Mouse (Mus musculus): ENCODE measurements around the gene Ahcyl1. TPM values are rescaled to one million over a fixed set of nuclear protein-coding genes. Genes with fewer than 3 reads are reported as not detected.
"Not testable (repeated sequence)": the region's sequence is repeated elsewhere in the genome, so short reads cannot be mapped to it uniquely, and the experiment has no call there.

Ahcyl1 gene
- total RNA-seq, 4 experiments from 2014 or later: 302 to 352 (median 331) TPM

DNA sequence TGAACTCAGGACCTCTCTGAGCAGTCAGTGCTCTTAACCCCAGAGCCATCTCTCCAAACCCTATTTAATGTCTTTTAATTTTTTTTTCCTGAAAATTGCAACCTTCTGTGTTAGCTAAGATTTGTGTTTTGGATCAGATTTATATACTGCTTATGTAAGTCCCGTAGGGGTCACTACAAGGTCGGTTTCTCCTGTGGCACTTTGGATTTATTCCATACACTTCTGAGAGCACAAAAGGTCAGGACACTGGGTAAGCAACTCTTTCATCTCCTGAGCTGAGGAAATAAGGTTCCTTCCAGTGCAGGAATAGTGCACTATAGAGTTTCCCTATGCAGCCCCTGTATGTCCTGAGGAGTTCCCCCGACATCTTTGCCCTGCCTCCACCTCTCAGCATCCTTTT lies 40.9 kb downstream of the Ahcyl1 start:
- no peak for DNase-seq (ENCODE audit: low spot score in 2 of 2)

DNA sequence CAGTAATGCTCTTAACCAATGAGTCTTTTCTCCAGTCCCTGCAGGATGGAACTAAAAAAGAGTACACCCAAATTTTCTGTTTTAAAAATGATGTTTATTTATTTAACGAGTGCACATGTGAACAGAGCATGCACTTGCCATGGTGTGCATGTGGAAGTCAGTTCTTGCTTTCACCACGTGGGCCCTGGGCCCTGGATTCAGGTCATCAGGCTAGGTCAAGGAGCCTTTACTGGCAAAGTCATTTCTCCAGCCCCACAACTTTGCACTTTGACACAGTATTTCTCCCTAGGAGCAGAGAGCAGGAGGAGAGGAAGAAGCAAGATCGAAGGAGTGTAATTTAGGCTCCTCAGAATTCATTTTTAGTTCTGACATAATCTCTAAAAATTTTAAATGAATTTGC lies 41.5 kb downstream of the Ahcyl1 start:
- DNase-seq (ENCODE audit: low spot score in 2 of 2): no peak

DNA sequence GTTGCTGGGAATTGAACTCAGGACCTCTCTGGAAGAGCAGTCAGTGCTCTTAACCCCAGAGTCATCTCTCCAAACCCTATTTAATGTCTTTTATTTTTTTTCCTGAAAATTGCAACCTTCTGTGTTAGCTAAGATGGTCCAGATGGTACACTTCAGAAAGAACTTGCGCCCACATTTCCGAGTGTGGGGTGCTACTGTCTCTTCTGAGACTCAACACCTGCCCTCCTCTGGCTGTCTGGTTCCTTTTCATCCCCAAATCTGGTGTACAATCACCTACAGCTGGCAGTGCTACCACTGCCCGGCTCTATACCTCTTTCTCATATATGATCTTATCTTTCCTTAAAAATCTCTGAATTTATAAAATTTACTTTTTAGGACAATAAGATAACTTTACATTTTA lies 43.4 kb downstream of the Ahcyl1 start:
- DNase-seq (ENCODE audit: low spot score in 2 of 2): no peak

DNA sequence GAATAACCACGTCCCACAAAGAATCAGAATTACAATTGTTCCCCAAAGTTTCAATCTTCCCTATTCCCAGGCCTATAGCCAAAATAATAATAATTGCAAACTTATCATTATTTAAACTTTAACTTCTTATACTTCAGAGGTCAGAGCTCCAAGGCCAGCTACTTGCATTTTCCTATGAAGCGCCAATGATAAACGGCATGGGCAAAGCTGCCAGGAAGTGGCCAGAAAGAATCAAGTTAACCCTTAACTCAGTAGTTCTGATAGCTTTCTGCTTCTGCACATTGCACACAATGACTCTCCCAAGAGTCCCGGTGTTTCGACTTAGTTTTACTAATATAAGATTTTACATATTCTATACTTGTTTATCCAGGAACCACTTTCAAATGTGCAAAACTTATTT lies 46.1 kb downstream of the Ahcyl1 start:
- not testable (repeated sequence) for DNase-seq (ENCODE audit: low spot score in 2 of 2)

DNA sequence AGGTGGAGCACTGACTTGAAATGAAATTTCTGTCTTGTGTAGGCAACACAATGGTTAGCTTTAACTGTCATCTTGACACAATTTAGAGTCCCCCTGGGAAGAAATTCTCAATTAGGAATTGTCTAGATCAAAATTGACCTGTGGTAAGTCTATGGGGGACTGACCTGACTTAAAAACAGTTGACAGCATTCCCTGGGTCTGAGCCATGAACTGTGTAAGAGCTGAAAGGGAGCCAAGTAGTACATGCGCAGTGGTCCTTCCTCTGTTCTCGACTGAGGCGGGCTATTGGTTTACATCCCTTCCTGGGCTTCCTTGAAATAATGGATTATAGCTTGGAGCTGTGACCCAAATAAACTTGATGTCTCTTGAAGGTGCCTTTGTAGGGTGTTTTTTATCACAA lies 49.4 kb downstream of the Ahcyl1 start:
- DNase-seq (ENCODE audit: low spot score in 2 of 2): no peak

DNA sequence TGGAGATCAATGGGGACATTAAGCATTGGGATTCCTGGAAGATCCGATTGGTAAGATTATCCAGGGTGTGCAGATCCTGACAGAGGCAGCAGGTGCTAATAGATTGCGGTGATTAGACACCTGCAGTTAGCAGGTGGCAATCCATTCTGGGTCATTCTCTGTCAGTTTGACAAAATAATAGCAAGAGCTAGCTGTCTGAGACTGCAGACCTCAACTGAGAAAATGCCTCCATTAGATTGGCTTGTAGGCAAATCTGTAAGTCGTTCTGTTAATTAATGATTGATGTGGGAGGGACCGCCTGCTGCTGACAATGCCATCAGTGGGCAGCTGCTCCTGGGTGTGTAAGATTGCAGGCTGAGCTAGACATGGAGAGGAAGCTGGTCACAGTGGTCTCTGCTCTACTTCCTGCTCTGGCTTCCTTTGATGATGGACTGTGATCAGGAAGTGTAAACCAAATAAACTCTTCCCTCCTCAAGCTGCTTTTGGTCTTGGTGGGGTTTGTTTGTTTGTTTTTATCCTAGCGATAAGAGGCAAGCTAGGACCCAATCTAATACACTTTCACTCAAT lies 58.7 kb downstream of the Ahcyl1 start:
- no peak for DNase-seq (ENCODE audit: low spot score in 2 of 2)

DNA sequence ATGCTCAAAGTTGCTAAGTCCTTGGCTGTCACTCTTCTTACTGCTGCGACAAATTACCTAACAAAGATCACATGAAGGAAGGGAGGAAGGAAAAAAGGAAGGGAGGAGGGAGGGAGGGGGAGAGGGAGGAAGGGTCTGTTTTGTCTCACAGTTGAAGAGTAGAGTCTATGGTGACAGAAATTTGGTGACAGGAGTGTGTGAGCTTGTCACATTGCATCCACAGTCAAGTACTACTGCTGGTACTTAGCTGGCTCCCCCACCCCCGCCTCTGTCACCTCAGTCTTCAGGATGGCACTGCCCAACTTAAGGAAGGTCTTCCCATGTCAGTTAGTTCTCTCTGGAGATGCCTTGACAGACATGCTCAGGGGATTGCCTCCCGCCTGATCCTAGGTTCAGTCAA lies 60.1 kb downstream of the Ahcyl1 start:
- no peak for DNase-seq (ENCODE audit: low spot score in 2 of 2)

DNA sequence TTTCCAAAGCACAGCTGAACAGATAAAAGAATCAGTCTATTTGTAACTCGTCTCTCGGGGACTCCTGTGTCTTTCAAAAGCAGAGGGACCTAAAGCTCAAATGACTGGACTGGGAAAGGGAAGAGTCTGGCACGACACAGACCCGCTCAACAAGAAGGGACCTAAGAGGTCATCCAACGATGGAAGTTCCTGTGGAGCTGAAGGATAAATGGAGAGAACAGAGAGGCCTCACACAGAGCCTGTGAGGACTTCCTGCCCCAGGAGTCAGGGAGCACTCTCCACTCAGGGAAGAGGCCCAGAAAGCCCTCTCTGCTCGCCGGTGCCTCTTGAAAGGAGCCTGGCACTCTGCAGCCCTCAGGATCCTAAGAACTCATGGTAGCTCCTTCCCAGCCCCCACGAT lies 60.5 kb downstream of the Ahcyl1 start:
- no peak for DNase-seq (ENCODE audit: low spot score in 2 of 2)

DNA sequence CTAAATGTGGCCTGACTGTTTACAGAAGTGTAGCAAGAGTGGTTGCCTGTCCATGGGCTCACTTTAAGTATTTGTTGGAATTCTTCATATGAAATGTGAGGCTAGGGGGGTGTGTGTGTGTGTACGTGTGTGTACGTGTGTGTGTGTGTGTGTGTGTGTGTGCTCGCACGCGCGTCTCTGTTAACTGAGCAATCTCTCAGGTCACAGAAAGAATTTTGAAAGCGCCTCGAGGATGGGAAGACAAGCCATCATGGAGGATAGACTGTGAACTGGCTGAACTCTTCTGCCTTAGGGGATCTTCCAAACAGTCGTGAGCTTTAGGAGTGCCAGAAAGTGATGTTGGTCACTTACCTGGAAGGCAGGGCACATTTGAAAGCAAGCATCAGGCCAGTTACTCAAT lies 62.5 kb downstream of the Ahcyl1 start:
- no peak for DNase-seq (ENCODE audit: low spot score in 2 of 2)

DNA sequence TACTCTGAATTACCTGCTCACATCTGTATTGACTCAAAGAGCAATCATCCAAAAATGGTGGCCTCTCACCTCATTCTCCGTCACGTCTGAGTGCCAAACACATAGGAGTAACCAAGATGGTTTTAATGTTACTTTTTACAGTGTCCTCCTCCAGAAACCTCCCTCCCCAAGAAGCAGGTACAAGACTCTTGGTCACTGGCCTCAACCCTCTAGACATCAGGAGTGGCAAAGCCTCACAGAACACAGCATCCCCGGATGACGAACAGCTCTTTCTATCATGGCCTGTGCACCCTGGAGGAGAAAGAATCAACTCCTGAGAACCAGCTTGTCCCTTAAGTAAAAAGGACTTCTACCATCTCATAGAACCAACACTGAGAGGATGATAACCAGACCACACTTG lies 63.6 kb downstream of the Ahcyl1 start:
- no peak for DNase-seq (ENCODE audit: low spot score in 2 of 2)

DNA sequence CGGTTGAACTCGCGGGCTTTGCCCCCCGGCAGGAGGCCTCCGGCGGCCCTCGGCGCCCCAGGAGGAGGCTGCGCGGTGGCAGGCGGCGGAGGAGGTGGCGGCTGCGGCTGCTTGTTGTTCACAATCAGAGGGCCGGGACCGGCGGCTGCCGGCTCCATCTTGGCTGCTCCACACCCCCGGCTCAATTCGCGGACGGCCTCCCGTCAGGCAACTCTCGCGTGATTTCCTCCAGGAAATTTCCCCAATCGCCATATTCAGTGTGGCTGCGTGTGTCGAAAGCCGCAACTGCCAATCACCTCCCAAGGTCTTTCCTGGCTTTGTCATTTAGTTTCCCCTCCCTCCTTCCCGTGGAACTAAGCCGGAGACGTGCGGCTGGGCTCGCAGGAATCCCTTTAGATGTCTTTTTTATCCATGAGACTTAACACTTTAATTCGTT lies 64.8 kb downstream of the Ahcyl1 start, which contains the start of gene Strip1:
Strip1 (minus strand) TSS at position 172 of the 436 bp plus-strand sequence.
- DNase-seq (ENCODE audit: low spot score in 2 of 2): peak; percentile 95

DNA sequence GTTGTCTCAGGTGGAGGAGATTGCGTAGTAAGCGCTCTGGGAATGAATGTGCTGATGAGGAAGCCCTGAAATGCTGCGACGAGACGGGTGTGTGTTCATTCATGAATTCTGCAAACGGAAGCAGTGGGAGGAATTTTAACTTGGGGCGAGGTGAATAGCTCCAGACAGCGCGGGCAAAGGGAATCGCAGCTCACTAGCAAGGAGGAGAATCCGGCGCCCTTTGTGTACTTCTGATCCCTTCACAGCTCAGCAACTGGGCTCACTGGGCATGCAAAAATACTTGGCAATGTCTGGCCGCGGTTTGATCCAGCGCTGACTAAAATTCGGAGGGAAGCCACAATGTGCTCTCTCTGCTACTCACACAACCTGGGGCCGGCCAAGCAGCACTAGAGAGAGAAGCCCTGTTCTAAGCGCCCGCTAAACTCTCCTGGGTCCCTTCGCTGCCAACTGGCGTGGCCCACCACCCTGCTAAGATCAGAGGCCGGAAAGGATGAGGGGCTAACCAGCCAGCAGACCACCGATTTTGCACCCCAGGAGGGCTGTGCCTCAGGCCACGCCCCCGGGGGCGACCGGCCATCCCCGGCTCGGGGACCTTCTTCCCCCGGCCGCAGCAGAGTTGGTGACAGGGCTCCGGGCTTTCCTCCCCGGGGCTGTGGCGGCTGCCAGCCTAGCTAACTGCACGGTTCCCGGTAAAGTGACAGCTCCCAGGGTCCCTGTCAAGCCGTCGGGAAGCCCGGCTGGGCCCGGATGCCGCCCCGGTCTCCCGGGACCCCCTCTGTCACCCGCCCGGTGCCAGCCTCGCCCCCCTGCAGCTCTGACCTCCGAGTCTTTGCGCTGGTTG lies 65.5 kb downstream of the Ahcyl1 start, which contains the start of gene Gm10961:
Gm10961 (plus strand) TSS at position 641 of the 841 bp plus-strand sequence.
- DNase-seq (ENCODE audit: low spot score in 2 of 2): peak; percentile 38 to 47

DNA sequence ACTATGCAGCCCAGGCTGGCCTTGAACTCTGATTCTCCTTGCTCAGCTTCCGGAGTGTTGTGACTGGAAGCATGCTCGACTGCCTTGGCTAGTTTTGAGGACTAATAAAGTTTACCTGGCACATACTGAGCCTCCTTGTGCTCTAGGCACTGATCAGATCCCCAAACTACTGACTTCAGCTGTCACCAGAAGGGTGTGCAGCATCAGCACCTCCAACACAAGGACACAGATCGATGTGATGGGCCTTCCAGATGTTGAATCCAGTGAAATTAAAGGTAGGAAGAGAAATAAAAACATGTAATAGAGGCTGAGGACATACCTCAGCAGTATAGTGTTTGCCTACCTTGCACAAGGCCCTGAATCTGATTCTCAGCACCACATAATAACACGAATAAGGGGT lies 66.9 kb downstream of the Ahcyl1 start:
- DNase-seq (ENCODE audit: low spot score in 2 of 2): no peak

DNA sequence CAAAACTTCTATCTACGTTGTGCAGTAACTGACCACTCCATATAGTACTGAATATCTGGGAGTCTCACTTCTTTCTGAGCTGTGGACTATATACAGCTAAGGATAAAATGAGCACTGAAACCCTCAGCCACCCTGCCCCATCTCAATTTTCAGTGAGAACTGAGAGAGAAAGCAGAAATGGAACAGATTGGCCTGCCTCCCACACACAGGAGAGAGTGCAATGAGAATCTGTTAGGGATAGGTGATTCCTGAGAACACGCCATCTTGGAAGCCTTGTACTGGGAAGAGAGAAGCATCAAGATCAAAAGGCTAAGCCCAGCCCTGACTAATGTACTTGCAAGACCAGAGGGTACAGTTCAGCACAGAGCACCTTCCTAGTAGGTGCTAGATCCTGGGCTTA lies 67.8 kb downstream of the Ahcyl1 start:
- peak; percentile 46 to 62 for DNase-seq (ENCODE audit: low spot score in 2 of 2)

DNA sequence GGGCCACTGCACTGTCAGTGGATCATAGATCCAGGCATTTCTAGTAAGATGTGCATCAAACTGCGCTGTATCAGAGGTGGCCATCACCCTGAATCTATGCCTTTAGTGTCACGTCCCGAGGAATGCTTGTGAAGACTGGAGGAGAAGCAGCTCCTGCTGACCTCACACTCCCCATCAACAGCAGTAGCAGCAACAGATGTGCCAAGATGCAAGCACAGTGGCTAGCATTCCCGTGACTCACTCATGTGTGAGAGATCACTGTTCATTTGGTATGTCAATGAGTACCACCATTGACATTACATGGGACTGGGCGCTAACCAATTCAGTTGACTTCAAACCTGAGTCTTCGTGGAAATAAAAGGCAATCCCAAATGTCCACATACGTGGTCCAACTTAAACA lies 68.7 kb downstream of the Ahcyl1 start:
- no peak for DNase-seq (ENCODE audit: low spot score in 2 of 2)

DNA sequence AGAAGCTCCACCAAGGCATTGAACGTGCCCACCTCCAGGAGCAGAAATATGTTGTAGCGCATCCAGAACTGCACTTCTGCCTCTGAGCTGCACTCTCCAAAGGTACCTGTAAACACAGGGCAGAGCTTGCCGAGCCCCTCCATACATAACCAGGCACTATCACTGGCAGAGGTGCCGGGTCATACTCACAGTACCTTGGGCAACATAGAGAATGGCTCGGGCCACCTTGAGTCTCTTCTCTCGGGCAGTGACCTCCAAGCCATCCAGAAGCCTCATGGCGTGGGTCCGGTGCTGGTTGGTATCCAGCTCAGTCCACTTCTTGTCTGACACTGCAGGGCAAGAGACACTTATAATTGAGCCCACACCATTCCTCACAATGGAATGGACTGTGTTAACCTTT lies 69.6 kb downstream of the Ahcyl1 start:
- no peak for DNase-seq (ENCODE audit: low spot score in 2 of 2)

DNA sequence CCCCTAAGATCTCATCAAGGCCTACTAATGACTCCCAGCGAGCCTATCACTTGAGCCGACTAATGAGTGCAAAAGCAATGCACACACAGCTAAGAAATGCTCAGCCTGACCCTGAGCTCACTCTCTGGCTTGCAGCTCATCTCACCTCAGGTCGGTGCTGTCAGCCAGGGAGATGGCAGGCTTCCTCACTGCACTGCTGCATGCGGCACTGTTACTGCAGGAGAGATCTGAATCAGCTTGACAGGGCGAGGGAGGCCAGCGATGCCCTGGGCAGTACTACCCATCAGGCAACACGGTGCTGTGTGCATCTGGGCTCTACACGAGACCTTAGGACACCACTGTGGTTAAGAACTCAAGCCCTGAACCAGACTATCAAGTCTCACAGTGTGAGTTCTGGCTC lies 70.8 kb downstream of the Ahcyl1 start:
- DNase-seq (ENCODE audit: low spot score in 2 of 2): no peak

DNA sequence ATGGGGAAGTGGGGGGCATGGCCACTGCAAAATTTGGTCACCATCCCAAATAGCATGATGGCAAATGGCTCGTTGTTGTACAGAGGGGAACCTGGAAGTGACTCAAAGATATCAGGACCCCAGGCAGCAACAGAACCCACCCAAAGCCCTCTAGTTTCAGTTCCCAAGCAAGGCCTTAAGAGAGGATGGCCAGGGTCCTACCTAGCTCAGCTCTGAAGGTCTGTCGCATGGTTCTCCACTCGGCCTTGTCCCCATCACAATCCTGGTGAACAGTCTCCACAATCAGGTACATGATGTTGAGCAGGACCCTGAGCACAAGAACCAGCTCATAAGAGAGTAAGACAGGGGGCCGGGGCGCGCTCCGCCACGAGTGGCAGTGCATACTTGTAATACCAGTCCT lies 71.9 kb downstream of the Ahcyl1 start:
- no peak for DNase-seq (ENCODE audit: low spot score in 2 of 2)

DNA sequence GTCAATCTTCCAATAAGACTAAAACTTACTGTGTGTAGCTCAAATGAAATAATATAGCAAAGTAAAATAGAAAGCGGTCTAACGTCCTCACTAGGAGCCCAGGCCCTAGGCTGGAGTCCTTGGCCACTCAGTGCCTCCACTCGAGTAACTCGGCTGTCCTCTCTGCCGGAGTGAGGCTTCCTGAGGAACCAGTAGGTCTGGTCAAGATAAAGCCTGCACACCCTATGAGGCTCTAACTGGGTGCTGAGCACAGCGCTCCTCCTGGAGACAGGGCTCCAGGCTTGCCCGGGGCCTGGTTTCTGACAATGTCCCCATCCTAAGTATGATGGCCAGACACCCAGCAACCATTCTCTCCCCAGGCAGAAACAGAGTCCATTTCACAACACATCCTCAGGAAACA lies 73.8 kb downstream of the Ahcyl1 start:
- DNase-seq (ENCODE audit: low spot score in 2 of 2): no peak

DNA sequence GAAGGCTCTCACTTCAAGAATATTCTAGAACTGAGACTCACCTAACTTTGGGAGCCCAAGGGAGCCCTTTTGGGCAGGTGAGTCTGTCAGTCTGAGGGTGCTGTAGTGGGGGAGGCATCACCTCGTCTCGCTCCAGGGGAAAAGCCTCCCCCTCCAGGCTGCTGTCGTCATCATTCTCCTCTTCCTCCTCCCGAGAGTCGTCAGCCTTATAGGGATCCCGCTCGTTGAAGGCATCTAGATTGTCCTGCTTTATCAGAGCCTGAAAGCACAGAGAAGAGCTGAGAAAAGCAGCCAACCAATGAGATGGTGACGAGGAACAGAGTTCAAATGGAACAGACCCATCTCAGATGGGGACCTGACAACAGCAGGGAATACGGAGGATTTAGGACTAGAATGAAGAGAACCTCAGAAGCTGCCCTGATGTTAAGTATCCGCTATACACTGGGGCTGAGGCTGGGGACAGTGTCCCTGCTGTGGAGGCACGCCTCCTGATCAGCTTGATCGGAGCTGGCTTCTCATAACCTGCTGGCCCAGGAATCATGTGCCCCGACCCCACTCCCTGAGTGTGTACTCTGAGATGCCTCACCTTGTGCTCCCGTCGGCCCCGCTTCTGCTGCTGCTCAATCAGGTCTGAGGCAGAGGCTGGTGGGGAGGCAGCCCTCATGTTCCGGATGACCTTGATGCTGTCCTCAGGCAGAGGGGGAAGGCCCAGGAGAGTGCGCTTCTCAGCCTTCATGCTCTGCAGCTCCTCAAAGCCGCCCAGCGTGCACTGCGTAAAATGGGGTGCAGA lies 74.9 kb downstream of the Ahcyl1 start:
- no peak for DNase-seq (ENCODE audit: low spot score in 2 of 2)

DNA sequence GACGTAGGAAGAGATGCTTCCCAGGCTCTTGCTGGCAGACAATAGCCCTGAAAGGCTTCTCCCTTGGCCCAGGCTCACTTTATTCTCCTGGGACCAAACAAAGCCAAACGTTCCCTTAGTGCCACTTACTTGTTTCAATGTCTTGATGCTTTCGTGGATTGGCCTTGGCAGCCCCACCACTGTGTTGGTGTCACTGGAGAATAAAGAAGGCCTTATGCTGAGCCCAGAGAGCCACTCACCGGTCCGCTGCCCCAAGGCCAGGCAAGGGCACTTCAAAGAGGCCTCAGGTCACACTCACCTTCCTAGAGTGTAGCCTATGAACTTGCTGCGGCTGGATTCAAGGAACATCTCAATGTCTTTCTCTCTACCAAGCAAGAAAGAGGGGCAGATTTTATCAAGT lies 76.4 kb downstream of the Ahcyl1 start:
- DNase-seq (ENCODE audit: low spot score in 2 of 2): no peak

DNA sequence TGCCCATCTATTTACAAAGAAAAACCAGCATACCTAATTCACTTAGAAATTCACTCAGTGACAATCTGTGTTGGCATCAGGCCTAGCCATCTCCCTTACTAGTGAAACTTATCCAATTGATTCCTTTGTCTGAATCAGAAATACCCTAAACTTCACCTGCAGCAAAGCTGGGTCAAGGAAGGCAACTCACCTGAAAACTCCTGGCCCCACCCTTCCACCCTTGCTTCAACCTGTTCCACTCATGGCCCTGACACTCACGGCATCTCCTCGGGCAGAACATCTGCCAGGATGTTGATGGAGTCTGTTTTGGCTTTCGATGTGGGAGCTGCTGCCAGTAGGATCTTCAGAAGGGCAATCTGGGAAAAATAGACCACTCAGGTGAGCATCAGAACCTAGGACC lies 78.6 kb downstream of the Ahcyl1 start:
- no peak for DNase-seq (ENCODE audit: low spot score in 2 of 2)

Measured in layer of hippocampus, adult 8-10 months (tissue).